Mouse (Mus musculus) forebrain, embryonic 12.5 days (tissue): ENCODE results near the gene Vwa5b1. TPM values are rescaled to one million over a fixed set of nuclear protein-coding genes. Genes with fewer than 3 reads are reported as not detected.

Experiments used
- ATAC-seq: fragments of 200-750 bp; cut with Nextera tagmentation; 2 replicates; pipeline ENCODE4 v1.8.0; 2017; ENCODE audit warnings: moderate TSS enrichment; ENCODE audit not compliant: low FRiP score
- H3K27ac ChIP-seq: fragments of 300-500 bp; sonication (generic); 2 replicates; pipeline ENCODE4 v1.5.1; 2016; ENCODE audit warnings: mild to moderate bottlenecking
- H3K27me3 ChIP-seq: fragments of 300-500 bp; sonication (generic); 2 replicates; pipeline ENCODE4 v1.6.1; 2016; ENCODE audit warnings: mild to moderate bottlenecking
- H3K36me3 ChIP-seq: fragments of 300-500 bp; sonication (generic); replicated peaks from 2 replicates; pipeline ENCODE4 v1.6.1; 2016; ENCODE audit warnings: mild to moderate bottlenecking
- H3K4me1 ChIP-seq: fragments of 300-500 bp; sonication (generic); 2 replicates; pipeline ENCODE4 v1.6.1; 2016
- H3K4me2 ChIP-seq: fragments of 300-500 bp; sonication (generic); 2 replicates; pipeline ENCODE4 v1.6.1; 2016; ENCODE audit warnings: mild to moderate bottlenecking, moderate library complexity
- H3K4me3 ChIP-seq: fragments of 300-500 bp; sonication (generic); replicated peaks from 2 replicates; pipeline ENCODE4 v1.5.1; 2016; ENCODE audit warnings: mild to moderate bottlenecking
- H3K9ac ChIP-seq: fragments of 300-500 bp; sonication (generic); 2 replicates; pipeline ENCODE4 v1.6.1; 2016; ENCODE audit warnings: mild to moderate bottlenecking
- H3K9me3 ChIP-seq: fragments of 300-500 bp; sonication (generic); 2 replicates; pipeline ENCODE4 v1.6.1; 2016
- WGBS: fragments of 180-500 bp; shearing (Covaris S2); methylation state at CpG from one replicate; pipeline ENCODE4 v1.1.7; 2016; 5-methylcytosine and 5-hydroxymethylcytosine counted together
- polyA plus RNA-seq: library from polyadenylated mRNA; unstranded; fragments of >200 nt; fragmentation: Nextera tagmentation; extraction: Ambion mirVana; gene quantifications from 2 replicates; pipeline ENCODE4 v1.2.1, GENCODE M21; 2016

Vwa5b1 gene
- polyA plus RNA-seq, 1 experiment from 2014 or later: 0.13 TPM

GRCm38 (mm10) chr4:138522296-138522695, 113.4 kb downstream of the Vwa5b1 start:
- peaks cover 16% of the 10 kb centered on the region for H3K27me3 ChIP-seq
- ATAC-seq: peak; percentile 77
- WGBS: 6% methylated on average over 7 of the region's 7 CpGs
- H3K36me3 ChIP-seq: no peaks in the 10 kb centered on the region
- H3K4me2 ChIP-seq: no peak overlapping the region
- H3K9me3 ChIP-seq: no peaks in the 10 kb centered on the region
- peaks cover 15% of the 10 kb centered on the region for H3K4me1 ChIP-seq
- no peak overlapping the region for H3K9ac ChIP-seq
- no peak overlapping the region for H3K4me3 ChIP-seq
- H3K27ac ChIP-seq: no peak overlapping the region

- H3K9ac ChIP-seq: no peak overlapping the region
- H3K27me3 ChIP-seq: peaks cover 30% of the 10 kb centered on the region
- 29% methylated on average over 9 of the region's 9 CpGs for WGBS
- H3K4me1 ChIP-seq: peaks cover 17% of the 10 kb centered on the region
- H3K4me2 ChIP-seq: no peak overlapping the region
- no peak overlapping the region for H3K4me3 ChIP-seq
- ATAC-seq: no peak
- no peak overlapping the region for H3K27ac ChIP-seq
- H3K9me3 ChIP-seq: no peaks in the 10 kb centered on the region
- no peaks in the 10 kb centered on the region for H3K36me3 ChIP-seq
Observed at GRCm38 (mm10) chr4:138517153-138517789, 118.4 kb downstream of the Vwa5b1 start.

- no peak overlapping the region for H3K27ac ChIP-seq
- H3K9me3 ChIP-seq: no peaks in the 10 kb centered on the region
- H3K4me1 ChIP-seq: peaks cover 13% of the 10 kb centered on the region
- H3K4me2 ChIP-seq: no peak overlapping the region
- no peak overlapping the region for H3K9ac ChIP-seq
- WGBS: 96% methylated on average over 2 of the region's 3 CpGs
- H3K36me3 ChIP-seq: no peaks in the 10 kb centered on the region
- no peak overlapping the region for H3K4me3 ChIP-seq
- peaks cover 35% of the 10 kb centered on the region for H3K27me3 ChIP-seq
- no peak for ATAC-seq
Observed at GRCm38 (mm10) chr4:138516448-138516847, 119.2 kb downstream of the Vwa5b1 start.

Other genes with a start within 250 kb of the Vwa5b1 start
- 0.21 and 0.24 TPM in 2 replicates for gene Fam43b, start 239.4 kb downstream of the Vwa5b1 start, polyA plus RNA-seq
- 14.5 and 14.7 TPM in 2 replicates for gene Mul1, start 201.2 kb downstream of the Vwa5b1 start, polyA plus RNA-seq
- gene Camk2n1, start 181.6 kb downstream of the Vwa5b1 start, polyA plus RNA-seq: 4.8 and 5.4 TPM in 2 replicates
- gene Pla2g2c, start 88.9 kb upstream of the Vwa5b1 start, polyA plus RNA-seq: 0.18 and 0.26 TPM in 2 replicates
- gene Ubxn10, start 101.3 kb upstream of the Vwa5b1 start, polyA plus RNA-seq: 2.0 TPM in 2 replicates
- gene Pla2g2f, start 121.7 kb upstream of the Vwa5b1 start, polyA plus RNA-seq: not detected in 2 replicates
- 0.13 TPM in 1 of 2 replicates, not detected in the other for gene Pla2g2d, start 139.9 kb upstream of the Vwa5b1 start, polyA plus RNA-seq
- gene Pla2g5, start 227.6 kb upstream of the Vwa5b1 start, polyA plus RNA-seq: 0.23 and 0.24 TPM in 2 replicates
- gene Gm13030, start 238.1 kb upstream of the Vwa5b1 start, polyA plus RNA-seq: not detected in 2 replicates
- gene Pla2g2e, start 242.1 kb upstream of the Vwa5b1 start, polyA plus RNA-seq: not detected in 2 replicates